Mouse (Mus musculus): ENCODE data around the gene Gm10260. TPM values are rescaled to one million over a fixed set of nuclear protein-coding genes. Genes with fewer than 3 reads are reported as not detected.

The Gm10260 gene
- polyA plus RNA-seq (2017; shearing (Covaris generic)), result 10 to 100 TPM in 1 of 2 experiments, 1 to 10 TPM in 1; 4.2 to 10.5 TPM

GRCm38 (mm10) chr13:97760532-97760931, at the start of gene Gm10260:
Gene Gm10260 (minus strand): TSS chr13:97760632.

